ENCODE assay signal across 9 mouse cellular contexts in the genomic region with DNA sequence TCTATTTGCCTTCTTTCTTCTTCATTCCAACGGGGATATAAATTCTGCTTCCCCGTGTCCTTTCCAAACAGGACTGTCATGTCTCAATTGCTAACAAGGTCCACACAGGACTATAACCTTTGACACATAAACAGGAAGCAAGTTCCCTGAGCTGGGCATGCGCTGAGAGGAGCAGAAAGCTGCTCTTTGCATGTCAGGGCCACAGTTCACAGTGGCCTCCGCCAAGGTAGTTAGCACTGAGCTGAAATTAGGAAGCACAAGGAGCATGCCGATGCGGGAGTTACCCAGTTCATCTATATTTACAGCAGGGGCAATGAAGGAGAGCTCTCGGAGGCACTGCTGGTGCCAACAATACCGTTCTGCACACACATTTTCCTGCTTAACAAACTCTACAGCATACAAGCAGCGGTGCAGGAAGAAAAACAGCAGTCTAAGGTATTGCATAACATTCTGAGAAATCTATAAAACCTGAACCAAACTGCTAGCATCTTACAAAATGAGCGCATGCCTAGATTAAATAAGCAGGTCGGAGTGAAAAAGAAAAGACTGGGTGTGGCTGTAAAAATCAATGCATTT. TPM values are rescaled to one million over a fixed set of nuclear protein-coding genes. Genes with fewer than 3 reads are reported as not detected.
DNase-seq lines count a peak whose midpoint lies in the region; ATAC-seq lines count a peak whose summit lies in the region.
"Had no signal": no experiment of that assay in that cellular context is flagged by ENCODE, and none has a peak within 500 bp of the region (broad histone marks: within the 10 kb centered on the region; RNA-seq: fewer than 3 reads in every experiment).

No protein-coding gene starts in this region.

- no peaks in the 10 kb centered on the region for H3K9me3 ChIP-seq in intestine, embryonic 14.5 days (ENCODE audit: control insufficient read depth, low read length)
- no peaks in the 10 kb centered on the region for H3K9me3 ChIP-seq in liver, embryonic 11.5 days (ENCODE audit: control insufficient read depth, low read length)

- H3K4me1 ChIP-seq in intestine, embryonic 14.5 days (replicated peaks; ENCODE audit: control insufficient read depth, insufficient read depth, low read length): peaks cover 45% of the 10 kb centered on the region
- peaks cover 29% of the 10 kb centered on the region for H3K4me1 ChIP-seq in liver, embryonic 11.5 days (replicated peaks; ENCODE audit: control insufficient read depth, insufficient read depth, low read length)

- H3K36me3 ChIP-seq in intestine, embryonic 14.5 days (ENCODE audit: control insufficient read depth, insufficient read depth, low read length): peaks cover 39% of the 10 kb centered on the region
- H3K36me3 ChIP-seq in liver, embryonic 11.5 days (ENCODE audit: control insufficient read depth, insufficient read depth, low read length): no peaks in the 10 kb centered on the region; the same call in 1 of the 2 replicates

- DNase-seq in gastrocnemius, adult 18-20 months (ENCODE audit: low spot score): peak; percentile 56
- no peak for DNase-seq in gastrocnemius, postnatal 14 days
- DNase-seq in adrenal gland, adult 2 months: peak; percentile 77
- DNase-seq in intestine, embryonic 14.5 days (ENCODE audit: low spot score): no peak
- no peak for DNase-seq in liver, embryonic 11.5 days (ENCODE audit: low spot score)
- DNase-seq in urinary bladder, adult 2 months (ENCODE audit: low spot score): no peak
- DNase-seq in MN1 (ENCODE audit: low spot score): no peak
- DNase-seq in layer of hippocampus, adult 9-10 months (ENCODE audit: low spot score): no peak

- no peak overlapping the region for H3K4me3 ChIP-seq in intestine, embryonic 14.5 days (ENCODE audit: low read depth, low read length)
- no peak overlapping the region for H3K4me3 ChIP-seq in liver, embryonic 11.5 days (ENCODE audit: low read depth, low read length)

- no peak overlapping the region for H3K27ac ChIP-seq in intestine, embryonic 14.5 days (ENCODE audit: low read depth)
- no peak overlapping the region for H3K27ac ChIP-seq in liver, embryonic 11.5 days (ENCODE audit: low read depth, low read length)

- intact Hi-C loops in gastrocnemius, postnatal 14 days (cut with DNase I; ENCODE audit: low total_unique reads): loop anchor here (5.0 kb wide), 1 partner anchor 42 kb away; no protein-coding TSS in a partner anchor

- ATAC-seq in intestine, embryonic 14.5 days (replicated peaks; ENCODE audit: low FRiP score, low TSS enrichment, low read depth): no peak
- 0 out of 2 replicates have a peak, but pooled peaks have one; percentile 9 for ATAC-seq in liver, embryonic 11.5 days (replicated peaks; ENCODE audit: low FRiP score)
- ATAC-seq: CD4-positive, CD25-positive, alpha-beta regulatory T cell, adult 4 months had no signal

- no peaks in the 10 kb centered on the region for H3K27me3 ChIP-seq in intestine, embryonic 14.5 days (replicated peaks; ENCODE audit: control insufficient read depth, insufficient read depth, low read length)
- H3K27me3 ChIP-seq in liver, embryonic 11.5 days (replicated peaks; ENCODE audit: control insufficient read depth, insufficient read depth, low read length): no peaks in the 10 kb centered on the region

- H3K9ac ChIP-seq in intestine, embryonic 14.5 days (ENCODE audit: low read length): no peak overlapping the region
- H3K9ac ChIP-seq in liver, embryonic 11.5 days (ENCODE audit: low read depth, low read length): no peak overlapping the region

- 0 out of 2 replicates have a peak overlapping the region, but pooled peaks have one; percentile 5 for H3K4me2 ChIP-seq in intestine, embryonic 14.5 days (ENCODE audit: low read length)
- peak overlapping the region; percentile 44 for H3K4me2 ChIP-seq in liver, embryonic 11.5 days

- WGBS in intestine, embryonic 14.5 days: 37% methylated on average over 11 of the region's 11 CpGs
- WGBS in liver, embryonic 11.5 days: 72% methylated on average over 11 of the region's 11 CpGs

RNA-seq across cellular contexts. Expression of gene Itm2b, which starts 10.7 kb away (rescaled TPM):
- 100 to 1,000 TPM; 281 to 288 TPM for total RNA-seq in gastrocnemius, adult 18-20 months (2021)
- 100 to 1,000 TPM; 330 to 339 TPM for total RNA-seq in gastrocnemius, postnatal 14 days (2021)
- 1,000 to 10,000 TPM; 1,107 to 1,115 TPM for total RNA-seq in adrenal gland, adult 2 months (2021)
- polyA plus RNA-seq in adrenal gland, adult 2 months (2012; rRNA removed): 828 and 985 TPM in 2 replicates
- 596 and 606 TPM in 2 replicates for polyA plus RNA-seq in intestine, embryonic 14.5 days (2014; fragmentation: Nextera tagmentation; extraction: Ambion mirVana)
- polyA plus RNA-seq in liver, embryonic 11.5 days (2014; fragmentation: Nextera tagmentation; extraction: Ambion mirVana): 516 and 518 TPM in 2 replicates
- 1,620 and 1,700 TPM in 2 replicates for polyA plus RNA-seq in urinary bladder, adult 2 months (2012; rRNA removed)

RNA-seq across cellular contexts. Expression of gene Rb1, which starts 48.8 kb away (rescaled TPM):
- 10 to 100 TPM; 15.5 to 17.8 TPM for total RNA-seq in gastrocnemius, adult 18-20 months (2021)
- 10 to 100 TPM; 18.1 to 20.2 TPM for total RNA-seq in gastrocnemius, postnatal 14 days (2021)
- 10 to 100 TPM; 22.6 to 24.3 TPM for total RNA-seq in adrenal gland, adult 2 months (2021)
- 0.73 and 0.78 TPM in 2 replicates for polyA plus RNA-seq in adrenal gland, adult 2 months (2012; rRNA removed)
- 18.0 and 21.8 TPM in 2 replicates for polyA plus RNA-seq in intestine, embryonic 14.5 days (2014; fragmentation: Nextera tagmentation; extraction: Ambion mirVana)
- polyA plus RNA-seq in liver, embryonic 11.5 days (2014; fragmentation: Nextera tagmentation; extraction: Ambion mirVana): 22.3 and 25.1 TPM in 2 replicates
- polyA plus RNA-seq in urinary bladder, adult 2 months (2012; rRNA removed): 12.8 and 13.7 TPM in 2 replicates

Comparison
In these comparisons a context has a peak if more than half of its experiments do, and no peak if none do; other contexts are left out.
1. DNase-seq: peak in gastrocnemius, adult 18-20 months (single experiment) and adrenal gland, adult 2 months (single experiment); none in gastrocnemius, postnatal 14 days (single experiment), intestine, embryonic 14.5 days (single experiment), liver, embryonic 11.5 days (single experiment), urinary bladder, adult 2 months (single experiment), MN1 (single experiment) and layer of hippocampus, adult 9-10 months (single experiment).